Mouse (Mus musculus): ENCODE data around the gene Tsc22d4. TPM values are rescaled to one million over a fixed set of nuclear protein-coding genes. Genes with fewer than 3 reads are reported as not detected.
"Not testable (repeated sequence)": the region's sequence is repeated elsewhere in the genome, so short reads cannot be mapped to it uniquely, and the experiment has no call there.

The Tsc22d4 gene
- polyA plus RNA-seq, 1 experiment from 2014 or later, result 81.1 TPM

GRCm38 (mm10) chr5:137718020-137718790 lies 27.3 kb upstream of the Tsc22d4 start:
- no peak overlapping the region for H3K27ac ChIP-seq (ENCODE audit: low read depth, low read length)
- no peaks in the 10 kb centered on the region for H3K36me3 ChIP-seq (ENCODE audit: control insufficient read depth, insufficient read depth, low read length)
- DNase-seq (ENCODE audit: low spot score) (no peak), ATAC-seq (replicated peaks; ENCODE audit: low FRiP score) (no peak)
- WGBS, result 69% methylated on average over 8 of the region's 8 CpGs
- no peaks in the 10 kb centered on the region for H3K27me3 ChIP-seq (ENCODE audit: control insufficient read depth, insufficient read depth, low read length)
- H3K4me1 ChIP-seq (replicated peaks; ENCODE audit: control insufficient read depth, insufficient read depth, low read length), result no peaks in the 10 kb centered on the region
- no peak overlapping the region for H3K4me3 ChIP-seq (ENCODE audit: low read depth, low read length)
- H3K4me2 ChIP-seq (ENCODE audit: low read depth, low read length, severe bottlenecking), result no peak overlapping the region
- no peak overlapping the region for H3K9ac ChIP-seq (ENCODE audit: low read length)
- H3K9me3 ChIP-seq (ENCODE audit: control insufficient read depth, low read length), result no peaks in the 10 kb centered on the region

DNA sequence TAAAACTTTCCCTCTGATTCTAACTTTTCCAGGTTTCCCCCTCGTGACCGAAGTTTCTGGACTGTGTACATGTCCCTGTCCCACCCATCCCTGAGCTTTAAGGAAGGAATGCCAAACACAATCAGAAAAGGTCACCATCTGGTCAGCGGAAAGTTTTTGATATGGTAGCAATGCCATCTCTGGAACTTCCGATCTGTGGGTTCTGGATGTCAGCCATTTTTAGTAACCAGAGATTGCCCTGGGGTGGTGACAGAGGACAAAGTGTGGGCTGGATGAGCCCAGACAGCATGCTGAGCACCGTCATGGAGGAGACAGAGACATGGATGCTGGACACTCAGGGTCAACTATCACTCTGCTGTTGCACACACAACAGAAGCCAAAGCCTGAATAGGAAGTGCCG lies 26.4 kb upstream of the Tsc22d4 start:
- no peaks in the 10 kb centered on the region for H3K36me3 ChIP-seq (ENCODE audit: control insufficient read depth, insufficient read depth, low read length)
- H3K4me1 ChIP-seq (replicated peaks; ENCODE audit: control insufficient read depth, insufficient read depth, low read length), result no peaks in the 10 kb centered on the region
- no peaks in the 10 kb centered on the region for H3K9me3 ChIP-seq (ENCODE audit: control insufficient read depth, low read length)
- no peak overlapping the region for H3K27ac ChIP-seq (ENCODE audit: low read depth, low read length)
- WGBS, result 91% methylated on average over 6 of the region's 6 CpGs
- H3K4me2 ChIP-seq (ENCODE audit: low read depth, low read length, severe bottlenecking), result no peak overlapping the region
- no peak overlapping the region for H3K4me3 ChIP-seq (ENCODE audit: low read depth, low read length)
- no peak for ATAC-seq (replicated peaks; ENCODE audit: low FRiP score)
- no peaks in the 10 kb centered on the region for H3K27me3 ChIP-seq (ENCODE audit: control insufficient read depth, insufficient read depth, low read length)
- H3K9ac ChIP-seq (ENCODE audit: low read length), result no peak overlapping the region
- DNase-seq (ENCODE audit: low spot score), result no peak

DNA sequence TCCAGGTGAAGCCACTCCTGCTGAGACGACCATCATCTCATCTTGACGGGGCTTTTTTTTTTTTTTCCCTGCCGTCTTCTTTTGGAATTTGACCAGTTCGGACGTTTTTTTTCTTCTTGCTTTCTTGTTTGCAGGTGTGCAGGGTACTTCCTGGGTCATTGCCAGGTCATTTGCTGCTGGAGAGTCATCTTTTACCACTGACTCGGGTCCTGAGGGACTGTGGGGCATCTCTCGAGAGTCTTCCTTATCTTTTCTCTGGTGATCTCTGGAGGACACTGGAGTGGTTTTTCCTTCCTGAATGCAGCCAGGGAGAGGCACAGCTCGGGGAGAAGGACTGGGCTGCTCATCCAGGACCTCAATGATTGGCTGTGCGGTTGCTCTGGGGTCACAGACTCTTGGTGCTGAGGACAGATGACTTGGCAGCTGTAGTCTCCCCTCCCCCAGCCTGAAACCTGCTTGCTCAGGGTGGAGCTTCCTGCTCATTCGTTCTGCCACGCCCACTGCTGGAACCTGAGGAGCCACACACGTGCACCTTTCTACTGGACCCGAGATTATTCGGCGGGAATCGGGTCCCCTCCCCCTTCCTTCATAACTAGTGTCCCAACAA lies 24.9 kb upstream of the Tsc22d4 start:
- H3K9ac ChIP-seq (ENCODE audit: low read length); H3K36me3 ChIP-seq (ENCODE audit: control insufficient read depth, insufficient read depth, low read length); H3K9me3 ChIP-seq (ENCODE audit: control insufficient read depth, low read length); H3K4me2 ChIP-seq (ENCODE audit: low read depth, low read length, severe bottlenecking); DNase-seq (ENCODE audit: low spot score); H3K27ac ChIP-seq (ENCODE audit: low read depth, low read length); ATAC-seq (replicated peaks; ENCODE audit: low FRiP score); H3K4me1 ChIP-seq (replicated peaks; ENCODE audit: control insufficient read depth, insufficient read depth, low read length); H3K27me3 ChIP-seq (ENCODE audit: control insufficient read depth, insufficient read depth, low read length); H3K4me3 ChIP-seq (ENCODE audit: low read depth, low read length): not testable (repeated sequence)
- WGBS, result 32% methylated on average over 10 of the region's 16 CpGs

DNA sequence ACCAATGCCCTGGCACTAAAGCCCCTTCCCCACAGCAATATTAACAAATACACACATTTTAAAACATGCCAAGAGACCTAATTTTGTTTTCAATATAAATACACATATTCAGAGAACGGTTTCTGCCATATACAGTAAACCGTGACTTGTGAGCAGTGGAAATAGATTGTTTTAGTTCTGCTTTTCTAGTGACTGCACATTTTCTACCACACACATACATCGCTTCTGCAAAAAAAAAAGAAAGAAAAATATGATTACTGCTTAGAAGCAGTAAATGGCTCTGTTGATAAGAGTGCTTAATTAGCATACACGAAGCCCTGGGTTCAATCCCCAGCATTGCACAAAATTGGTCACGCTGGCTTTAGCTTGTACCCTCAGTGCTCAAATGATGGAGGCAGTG lies 21.7 kb upstream of the Tsc22d4 start:
- H3K27me3 ChIP-seq (ENCODE audit: control insufficient read depth, insufficient read depth, low read length), result no peaks in the 10 kb centered on the region
- no peaks in the 10 kb centered on the region for H3K4me1 ChIP-seq (replicated peaks; ENCODE audit: control insufficient read depth, insufficient read depth, low read length)
- H3K27ac ChIP-seq (ENCODE audit: low read depth, low read length), result no peak overlapping the region
- no peak overlapping the region for H3K4me3 ChIP-seq (ENCODE audit: low read depth, low read length)
- 92% methylated on average over 5 of the region's 5 CpGs for WGBS
- no peak overlapping the region for H3K4me2 ChIP-seq (ENCODE audit: low read depth, low read length, severe bottlenecking)
- DNase-seq (ENCODE audit: low spot score) (no peak), ATAC-seq (replicated peaks; ENCODE audit: low FRiP score) (no peak)
- no peaks in the 10 kb centered on the region for H3K36me3 ChIP-seq (ENCODE audit: control insufficient read depth, insufficient read depth, low read length)
- H3K9me3 ChIP-seq (ENCODE audit: control insufficient read depth, low read length), result no peaks in the 10 kb centered on the region
- no peak overlapping the region for H3K9ac ChIP-seq (ENCODE audit: low read length)

GRCm38 (mm10) chr5:137726767-137727166 lies 18.8 kb upstream of the Tsc22d4 start:
- Histone ChIP-seq H3K27me3 (ENCODE audit: control insufficient read depth, insufficient read depth, low read length) (no peaks in the 10 kb centered on the region), H3K9me3 (ENCODE audit: control insufficient read depth, low read length) (no peaks in the 10 kb centered on the region), H3K4me3 (ENCODE audit: low read depth, low read length) (no peak overlapping the region), H3K4me1 (replicated peaks; ENCODE audit: control insufficient read depth, insufficient read depth, low read length) (0 out of 2 replicates have a peak, but pooled peaks cover 2% of the 10 kb centered on the region), H3K9ac (ENCODE audit: low read length) (no peak overlapping the region), H3K27ac (ENCODE audit: low read depth, low read length) (no peak overlapping the region), H3K4me2 (ENCODE audit: low read depth, low read length, severe bottlenecking) (no peak overlapping the region), H3K36me3 (ENCODE audit: control insufficient read depth, insufficient read depth, low read length) (no peaks in the 10 kb centered on the region; the same call in 1 of the 2 replicates)
- 76% methylated on average over 6 of the region's 6 CpGs for WGBS
- no peak for DNase-seq (ENCODE audit: low spot score)
- ATAC-seq (replicated peaks; ENCODE audit: low FRiP score), result no peak

- WGBS, result 49% methylated on average over 12 of the region's 12 CpGs
- Histone ChIP-seq H3K4me2 (ENCODE audit: low read depth, low read length, severe bottlenecking) (peak overlapping the region; percentile 42), H3K9me3 (ENCODE audit: control insufficient read depth, low read length) (no peaks in the 10 kb centered on the region), H3K4me1 (replicated peaks; ENCODE audit: control insufficient read depth, insufficient read depth, low read length) (peaks cover 39% of the 10 kb centered on the region), H3K4me3 (ENCODE audit: low read depth, low read length) (peak overlapping the region; percentile 13; the same call in 1 of the 2 replicates), H3K27me3 (ENCODE audit: control insufficient read depth, insufficient read depth, low read length) (no peaks in the 10 kb centered on the region), H3K9ac (ENCODE audit: low read length) (peak overlapping the region; percentile 48), H3K27ac (ENCODE audit: low read depth, low read length) (peak overlapping the region; percentile 97), H3K36me3 (ENCODE audit: control insufficient read depth, insufficient read depth, low read length) (peaks cover 2% of the 10 kb centered on the region; the same call in 1 of the 2 replicates)
- DNase-seq (ENCODE audit: low spot score) (peak; percentile 80), ATAC-seq (replicated peaks; ENCODE audit: low FRiP score) (peak; percentile 70)
Measured at GRCm38 (mm10) chr5:137733638-137734288, 11.8 kb upstream of the Tsc22d4 start.

- Histone ChIP-seq H3K4me3 (ENCODE audit: low read depth, low read length) (peak overlapping the region; percentile 13; the same call in 1 of the 2 replicates), H3K9ac (ENCODE audit: low read length) (peak overlapping the region; percentile 48), H3K27me3 (ENCODE audit: control insufficient read depth, insufficient read depth, low read length) (no peaks in the 10 kb centered on the region), H3K9me3 (ENCODE audit: control insufficient read depth, low read length) (no peaks in the 10 kb centered on the region), H3K27ac (ENCODE audit: low read depth, low read length) (peak overlapping the region; percentile 97), H3K4me1 (replicated peaks; ENCODE audit: control insufficient read depth, insufficient read depth, low read length) (peaks cover 45% of the 10 kb centered on the region), H3K4me2 (ENCODE audit: low read depth, low read length, severe bottlenecking) (peak overlapping the region; percentile 42), H3K36me3 (ENCODE audit: control insufficient read depth, insufficient read depth, low read length) (peaks cover 2% of the 10 kb centered on the region; the same call in 1 of the 2 replicates)
- DNase-seq (ENCODE audit: low spot score) (peak; percentile 94), ATAC-seq (replicated peaks; ENCODE audit: low FRiP score) (peak; percentile 97)
- WGBS, result 49% methylated on average over 6 of the region's 6 CpGs
Measured at GRCm38 (mm10) chr5:137734289-137735061, 11.1 kb upstream of the Tsc22d4 start.

DNA sequence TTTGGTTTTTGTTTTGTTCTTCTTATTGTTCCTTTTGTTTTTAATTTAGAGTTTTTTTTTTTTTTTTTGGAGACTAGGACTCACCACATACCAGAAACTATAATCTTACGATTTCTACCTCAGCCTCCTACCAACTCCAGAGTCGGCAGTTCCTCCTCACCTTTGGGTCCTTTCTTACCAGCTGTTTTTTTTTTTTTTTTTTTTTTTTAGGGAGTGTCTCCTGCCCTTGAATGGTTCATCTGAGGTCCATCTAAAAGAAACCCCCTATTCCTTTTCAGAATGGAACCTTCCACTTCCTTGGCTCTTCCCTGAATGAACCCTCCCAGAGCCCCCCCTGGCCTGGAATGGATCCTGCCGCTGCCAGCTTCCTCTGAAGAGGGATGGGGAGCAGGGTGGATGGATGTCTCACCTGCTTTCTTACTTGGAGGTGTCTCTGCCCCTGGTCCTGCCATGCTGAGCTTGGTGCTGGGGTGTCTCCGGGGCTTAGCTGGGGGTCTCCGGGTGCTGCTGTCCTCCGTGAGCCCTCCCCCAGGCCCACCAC lies 8.1 kb upstream of the Tsc22d4 start:
- no peaks in the 10 kb centered on the region for H3K27me3 ChIP-seq (ENCODE audit: control insufficient read depth, insufficient read depth, low read length)
- H3K27ac ChIP-seq (ENCODE audit: low read depth, low read length), result no peak overlapping the region
- H3K4me2 ChIP-seq (ENCODE audit: low read depth, low read length, severe bottlenecking), result no peak overlapping the region
- no peak for ATAC-seq (replicated peaks; ENCODE audit: low FRiP score)
- H3K4me3 ChIP-seq (ENCODE audit: low read depth, low read length), result no peak overlapping the region
- H3K4me1 ChIP-seq (replicated peaks; ENCODE audit: control insufficient read depth, insufficient read depth, low read length), result peaks cover 49% of the 10 kb centered on the region
- 83% methylated on average over 6 of the region's 6 CpGs for WGBS
- H3K9ac ChIP-seq (ENCODE audit: low read length), result no peak overlapping the region
- no peak for DNase-seq (ENCODE audit: low spot score)
- H3K9me3 ChIP-seq (ENCODE audit: control insufficient read depth, low read length), result no peaks in the 10 kb centered on the region
- H3K36me3 ChIP-seq (ENCODE audit: control insufficient read depth, insufficient read depth, low read length), result peaks cover under 1% of the 10 kb centered on the region; the same call in 1 of the 2 replicates
